Mouse (Mus musculus): Measurements from ENCODE around the gene Tcp11l1. TPM values are rescaled to one million over a fixed set of nuclear protein-coding genes. Genes with fewer than 3 reads are reported as not detected.

Gene Tcp11l1
- polyA plus RNA-seq, 1 experiment from 2014 or later: 60.0 TPM

GRCm38 (mm10) chr2:104739691-104740090 is 27.7 kb upstream of the Tcp11l1 start:
- Histone ChIP-seq H3K27me3 (replicated peaks) (peaks cover 11% of the 10 kb centered on the region), H3K9me3 (replicated peaks) (no peaks in the 10 kb centered on the region), H3K27ac (replicated peaks) (no peak overlapping the region), H3K4me1 (peaks cover 23% of the 10 kb centered on the region), H3K4me3 (replicated peaks) (no peak overlapping the region), H3K4me2 (no peak overlapping the region), H3K36me3 (no peaks in the 10 kb centered on the region), H3K9ac (replicated peaks) (no peak overlapping the region)
- 93% methylated on average over 2 of the region's 2 CpGs for WGBS
- ATAC-seq (ENCODE audit: low FRiP score): no peak

DNA sequence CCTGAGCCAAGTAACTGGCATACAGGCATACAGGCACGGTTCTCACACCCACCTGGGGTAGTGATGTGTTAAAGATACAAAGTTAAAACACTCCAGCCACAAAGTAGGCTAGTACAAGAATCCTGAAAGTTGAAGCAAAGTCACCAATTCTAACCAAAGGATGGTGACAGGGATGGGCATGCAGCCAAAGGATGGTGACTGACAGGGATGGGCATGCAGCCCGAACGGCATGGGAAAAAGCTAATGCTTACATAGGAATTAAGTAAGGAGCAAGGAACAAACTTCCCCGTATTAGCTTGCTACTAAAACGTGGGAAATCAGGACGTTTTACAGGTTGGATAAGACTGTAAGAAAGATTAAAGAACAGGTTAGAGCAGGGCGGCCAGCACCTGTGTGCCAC is 24.3 kb upstream of the Tcp11l1 start:
- ATAC-seq (ENCODE audit: low FRiP score): no peak
- Histone ChIP-seq H3K4me3 (replicated peaks) (no peak overlapping the region), H3K9me3 (replicated peaks) (no peaks in the 10 kb centered on the region)

DNA sequence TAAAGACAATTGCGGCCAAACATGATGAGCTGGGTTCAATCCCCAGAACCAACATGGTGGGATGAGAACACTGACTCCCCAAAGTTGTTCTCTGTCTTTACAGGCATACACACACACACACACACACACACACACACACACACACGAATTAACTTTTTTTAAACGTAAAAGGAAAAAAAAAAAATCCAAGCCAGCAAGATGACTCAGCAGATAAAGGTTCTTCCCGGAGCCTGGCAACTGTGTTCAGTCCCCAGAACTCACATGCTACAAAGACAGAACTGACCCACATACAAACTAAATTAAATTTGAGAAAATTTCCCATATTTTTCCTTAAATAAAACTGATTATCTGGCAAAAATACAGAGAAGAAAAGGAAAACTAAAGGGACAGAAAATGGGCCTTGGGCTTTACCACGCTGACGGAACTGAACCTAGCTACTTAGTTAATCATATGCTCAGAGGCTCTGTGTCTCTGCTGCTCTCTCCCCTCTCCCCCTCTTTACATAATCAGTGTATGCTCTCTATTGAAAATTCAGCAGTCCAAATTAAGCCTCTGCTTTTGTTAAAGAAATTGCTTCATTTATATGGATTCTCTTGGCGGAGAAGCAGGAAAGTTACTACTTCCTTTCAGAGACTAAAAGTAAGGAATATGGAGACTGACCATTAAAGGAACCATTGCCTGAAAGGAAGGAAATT is 20.7 kb upstream of the Tcp11l1 start:
- H3K27me3 ChIP-seq (replicated peaks): no peaks in the 10 kb centered on the region

More for the DNA sequence above, 24.3 kb upstream of the Tcp11l1 start:
- H3K4me1 ChIP-seq: peaks cover 5% of the 10 kb centered on the region
- WGBS: 73% methylated on average over 7 of the region's 7 CpGs
- no peak overlapping the region for H3K27ac ChIP-seq (replicated peaks)
- no peak overlapping the region for H3K4me2 ChIP-seq
- H3K27me3 ChIP-seq (replicated peaks): peaks cover 4% of the 10 kb centered on the region
- no peak overlapping the region for H3K9ac ChIP-seq (replicated peaks)
- H3K36me3 ChIP-seq: no peaks in the 10 kb centered on the region

DNA sequence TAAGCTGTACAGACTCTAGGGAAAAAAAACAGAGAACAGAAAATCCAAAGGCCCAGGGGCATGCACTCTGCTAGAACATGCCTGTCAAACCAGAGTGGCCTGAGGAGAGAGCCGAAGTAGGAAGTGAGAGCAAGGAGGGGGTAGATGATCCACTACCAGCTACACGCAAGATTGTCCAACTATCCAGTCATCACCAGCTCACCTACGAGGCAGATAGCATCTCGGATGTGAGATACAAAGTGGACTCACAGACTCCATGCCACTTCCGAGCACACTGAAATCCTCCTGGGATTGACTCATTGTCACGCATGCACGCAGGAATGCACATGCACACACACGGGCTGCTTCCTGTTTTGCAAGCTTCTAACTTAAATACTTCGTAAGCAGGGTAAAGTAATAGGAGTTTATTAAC is 20.1 kb upstream of the Tcp11l1 start:
- no peak overlapping the region for H3K4me3 ChIP-seq (replicated peaks)
- no peak for ATAC-seq (ENCODE audit: low FRiP score)
- no peak overlapping the region for H3K9ac ChIP-seq (replicated peaks)
- H3K9me3 ChIP-seq (replicated peaks): no peaks in the 10 kb centered on the region
- H3K4me1 ChIP-seq: no peaks in the 10 kb centered on the region
- H3K36me3 ChIP-seq: no peaks in the 10 kb centered on the region
- no peak overlapping the region for H3K27ac ChIP-seq (replicated peaks)
- WGBS: 88% methylated on average over 9 of the region's 9 CpGs
- no peak overlapping the region for H3K4me2 ChIP-seq
- H3K27me3 ChIP-seq (replicated peaks): no peaks in the 10 kb centered on the region

More for the DNA sequence above, 20.7 kb upstream of the Tcp11l1 start:
- Histone ChIP-seq H3K9ac (replicated peaks) (no peak overlapping the region), H3K4me3 (replicated peaks) (no peak overlapping the region), H3K9me3 (replicated peaks) (no peaks in the 10 kb centered on the region), H3K4me2 (no peak overlapping the region), H3K4me1 (no peaks in the 10 kb centered on the region), H3K36me3 (no peaks in the 10 kb centered on the region), H3K27ac (replicated peaks) (no peak overlapping the region)
- no peak for ATAC-seq (ENCODE audit: low FRiP score)
- WGBS: 73% methylated on average over 7 of the region's 7 CpGs

- no peaks in the 10 kb centered on the region for H3K36me3 ChIP-seq
- H3K9me3 ChIP-seq (replicated peaks): no peaks in the 10 kb centered on the region
- H3K9ac ChIP-seq (replicated peaks): no peak overlapping the region
- no peaks in the 10 kb centered on the region for H3K4me1 ChIP-seq
- no peaks in the 10 kb centered on the region for H3K27me3 ChIP-seq (replicated peaks)
- ATAC-seq (ENCODE audit: low FRiP score): no peak
- H3K4me2 ChIP-seq: no peak overlapping the region
- H3K4me3 ChIP-seq (replicated peaks): no peak overlapping the region
- WGBS: 67% methylated on average over 1 of the region's 1 CpGs
- H3K27ac ChIP-seq (replicated peaks): no peak overlapping the region
Observed at GRCm38 (mm10) chr2:104727369-104727768, 15.4 kb upstream of the Tcp11l1 start.

GRCm38 (mm10) chr2:104722021-104722420 is 10.1 kb upstream of the Tcp11l1 start:
- no peak for ATAC-seq (ENCODE audit: low FRiP score)
- Histone ChIP-seq H3K27ac (replicated peaks) (no peak overlapping the region), H3K9ac (replicated peaks) (no peak overlapping the region), H3K4me2 (no peak overlapping the region), H3K4me3 (replicated peaks) (no peak overlapping the region), H3K4me1 (no peaks in the 10 kb centered on the region), H3K9me3 (replicated peaks) (no peaks in the 10 kb centered on the region), H3K36me3 (no peaks in the 10 kb centered on the region), H3K27me3 (replicated peaks) (no peaks in the 10 kb centered on the region)
- WGBS: 42% methylated on average over 3 of the region's 3 CpGs

- no peaks in the 10 kb centered on the region for H3K36me3 ChIP-seq
- no peak for ATAC-seq (ENCODE audit: low FRiP score)
- H3K4me3 ChIP-seq (replicated peaks): no peak overlapping the region
- WGBS: 84% methylated on average over 4 of the region's 4 CpGs
- 0 out of 2 replicates have a peak, but pooled peaks cover 4% of the 10 kb centered on the region for H3K27me3 ChIP-seq (replicated peaks)
- no peak overlapping the region for H3K27ac ChIP-seq (replicated peaks)
- H3K9me3 ChIP-seq (replicated peaks): no peaks in the 10 kb centered on the region
- peaks cover 1% of the 10 kb centered on the region; the same call in 1 of the 2 replicates for H3K4me1 ChIP-seq
- no peak overlapping the region for H3K9ac ChIP-seq (replicated peaks)
- H3K4me2 ChIP-seq: no peak overlapping the region
Observed at GRCm38 (mm10) chr2:104717827-104718226, 5.9 kb upstream of the Tcp11l1 start.

- peaks cover 6% of the 10 kb centered on the region; the same call in 1 of the 2 replicates for H3K4me1 ChIP-seq
- no peak overlapping the region for H3K4me3 ChIP-seq (replicated peaks)
- H3K9ac ChIP-seq (replicated peaks): no peak overlapping the region
- no peaks in the 10 kb centered on the region for H3K9me3 ChIP-seq (replicated peaks)
- 98% methylated on average over 2 of the region's 2 CpGs for WGBS
- no peaks in the 10 kb centered on the region for H3K36me3 ChIP-seq
- H3K4me2 ChIP-seq: no peak overlapping the region
- 0 out of 2 replicates have a peak, but pooled peaks cover 4% of the 10 kb centered on the region for H3K27me3 ChIP-seq (replicated peaks)
- no peak for ATAC-seq (ENCODE audit: low FRiP score)
- no peak overlapping the region for H3K27ac ChIP-seq (replicated peaks)
Observed at GRCm38 (mm10) chr2:104717231-104717735, 5.3 kb upstream of the Tcp11l1 start.

GRCm38 (mm10) chr2:104716279-104716678 is 4.3 kb upstream of the Tcp11l1 start, which contains the start of gene Pin1rt1:
Pin1rt1 (minus strand) TSS chr2:104716379.
- no peaks in the 10 kb centered on the region for H3K9me3 ChIP-seq (replicated peaks)
- peaks cover 8% of the 10 kb centered on the region for H3K4me1 ChIP-seq
- ATAC-seq (ENCODE audit: low FRiP score): no peak
- H3K9ac ChIP-seq (replicated peaks): no peak within 1 kb of the TSS
- no peak within 1 kb of the TSS for H3K27ac ChIP-seq (replicated peaks)
- H3K27me3 ChIP-seq (replicated peaks): 0 out of 2 replicates have a peak, but pooled peaks cover 4% of the 10 kb centered on the region
- WGBS: 91% methylated on average over 4 of the region's 4 CpGs
- H3K4me3 ChIP-seq (replicated peaks): no peak within 1 kb of the TSS
- no peaks in the 10 kb centered on the region for H3K36me3 ChIP-seq
- H3K4me2 ChIP-seq: no peak within 1 kb of the TSS

- Histone ChIP-seq H3K27ac (replicated peaks) (no peak overlapping the region), H3K27me3 (replicated peaks) (0 out of 2 replicates have a peak, but pooled peaks cover 4% of the 10 kb centered on the region), H3K4me3 (replicated peaks) (no peak overlapping the region), H3K36me3 (no peaks in the 10 kb centered on the region), H3K4me2 (no peak overlapping the region), H3K9me3 (replicated peaks) (no peaks in the 10 kb centered on the region), H3K4me1 (peaks cover 25% of the 10 kb centered on the region), H3K9ac (replicated peaks) (no peak overlapping the region)
- WGBS: 37% methylated on average over 15 of the region's 15 CpGs
- ATAC-seq (ENCODE audit: low FRiP score): no peak
Observed at GRCm38 (mm10) chr2:104714254-104714691, 2.3 kb upstream of the Tcp11l1 start.

DNA sequence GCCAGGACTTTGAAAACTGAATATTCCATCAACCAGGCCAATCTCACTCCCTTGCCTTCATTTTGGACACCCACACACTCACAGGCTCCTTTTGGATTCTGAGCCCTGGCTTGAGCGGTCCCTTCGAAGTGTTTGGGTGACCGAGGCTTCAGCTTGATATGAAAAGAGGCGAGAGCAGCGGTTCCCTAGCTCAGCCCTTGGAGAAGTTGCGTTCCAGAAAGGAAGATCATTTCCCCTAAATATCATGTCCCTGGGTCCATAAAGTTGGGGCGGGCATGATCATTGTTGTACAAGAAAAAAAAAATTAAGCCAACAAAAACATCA is 479 bp upstream of the Tcp11l1 start:
- Histone ChIP-seq H3K9ac (replicated peaks) (peak overlapping the region; percentile 75), H3K4me1 (peaks cover 25% of the 10 kb centered on the region), H3K27ac (replicated peaks) (peak overlapping the region; percentile 92), H3K27me3 (replicated peaks) (0 out of 2 replicates have a peak, but pooled peaks cover 4% of the 10 kb centered on the region), H3K4me2 (peak overlapping the region; percentile 77), H3K36me3 (no peaks in the 10 kb centered on the region), H3K9me3 (replicated peaks) (no peaks in the 10 kb centered on the region), H3K4me3 (replicated peaks) (peak overlapping the region; percentile 83)
- WGBS: 2% methylated on average over 7 of the region's 7 CpGs
- ATAC-seq (ENCODE audit: low FRiP score): no peak; the same call in 1 of the 2 replicates
